Mouse (Mus musculus) G1E (cell line): Measurements from ENCODE around the gene Nsun2.

Source experiments
- CTCF ChIP-seq: IDR thresholded peaks from 2 replicates; pipeline ENCODE4 v1.5.1; 2012; ENCODE audit warnings: low read depth, low read length, inconsistent platforms, mixed read lengths
- POLR2AphosphoS5 ChIP-seq: IDR thresholded peaks from 2 replicates; pipeline ENCODE4 v1.6.1; 2012; ENCODE audit warnings: low read depth, low read length, inconsistent platforms; ENCODE audit not compliant: insufficient replicate concordance

- no peak for TF ChIP-seq CTCF
- TF ChIP-seq POLR2AphosphoS5: no peak
These were observed 97.6 kb downstream of the Nsun2 start for GRCm38 (mm10) chr13:69631111-69631510.
